Mouse (Mus musculus): ENCODE data around the gene Scn4b.

- TF ChIP-seq CTCF (IDR thresholded peaks at IDR 0.05; ENCODE audit: low read depth) (no peak), EP300 (IDR thresholded peaks at IDR 0.05; ENCODE audit: low read depth) (no peak)
These were observed 45.1 kb downstream of the Scn4b start for GRCm38 (mm10) chr9:45183266-45183665.
